Mouse (Mus musculus) yolk sac, embryonic 10.5 days (tissue): ENCODE measurements around the gene Fut1.
"Not testable (repeated sequence)": the region's sequence is repeated elsewhere in the genome, so short reads cannot be mapped to it uniquely, and the experiment has no call there.

Source experiments
- DNase-seq: peaks from one replicate; pipeline ENCODE4 v3.0.0-alpha.2; 2017; ENCODE audit warnings: low spot score

Fut1 gene

DNA sequence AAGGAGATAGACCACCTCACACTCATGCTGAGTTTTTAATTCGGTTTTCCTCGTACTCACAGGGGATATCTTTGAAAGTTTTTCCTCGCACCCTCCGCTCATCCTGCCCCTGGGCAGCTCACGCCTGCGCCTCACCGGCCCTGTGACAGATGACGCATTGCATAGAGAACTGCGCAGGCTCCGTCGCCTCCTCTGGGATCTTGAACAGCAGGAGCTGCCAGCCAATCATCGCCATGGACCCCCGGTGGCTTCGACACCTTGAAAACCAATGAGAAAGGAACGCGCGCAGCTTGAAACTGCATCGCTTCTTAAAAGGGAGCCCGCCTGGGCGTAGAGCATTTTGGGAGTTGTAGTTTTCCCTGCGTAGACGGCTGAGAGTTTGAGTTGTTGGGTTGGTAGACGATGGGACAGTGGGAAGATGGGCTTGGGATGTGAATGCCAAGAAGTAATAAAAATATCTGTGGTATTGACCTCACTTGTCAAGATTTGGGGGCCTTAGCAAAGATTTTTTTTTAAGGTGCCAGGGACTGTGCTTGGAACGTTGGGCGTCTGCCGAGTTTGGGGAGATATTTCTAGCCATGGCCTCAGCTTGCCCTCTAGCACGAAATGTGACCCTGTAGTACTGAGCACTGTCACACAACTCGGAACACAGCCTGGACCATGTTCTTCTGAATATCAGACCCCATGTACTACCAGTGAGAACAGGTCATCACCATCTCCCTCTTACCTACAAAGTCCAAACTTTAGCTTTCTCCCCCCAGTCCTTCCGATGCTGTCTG lies 21.7 kb downstream of the Fut1 start:
- peak; percentile 93 for DNase-seq

GRCm38 (mm10) chr7:45639561-45640027 lies 22.5 kb downstream of the Fut1 start, which contains the start of gene Mamstr:
Mamstr (plus strand) TSS chr7:45639977.
- no peak for DNase-seq

- DNase-seq, result no peak
Measured at GRCm38 (mm10) chr7:45640191-45640957, 23.3 kb downstream of the Fut1 start.

DNA sequence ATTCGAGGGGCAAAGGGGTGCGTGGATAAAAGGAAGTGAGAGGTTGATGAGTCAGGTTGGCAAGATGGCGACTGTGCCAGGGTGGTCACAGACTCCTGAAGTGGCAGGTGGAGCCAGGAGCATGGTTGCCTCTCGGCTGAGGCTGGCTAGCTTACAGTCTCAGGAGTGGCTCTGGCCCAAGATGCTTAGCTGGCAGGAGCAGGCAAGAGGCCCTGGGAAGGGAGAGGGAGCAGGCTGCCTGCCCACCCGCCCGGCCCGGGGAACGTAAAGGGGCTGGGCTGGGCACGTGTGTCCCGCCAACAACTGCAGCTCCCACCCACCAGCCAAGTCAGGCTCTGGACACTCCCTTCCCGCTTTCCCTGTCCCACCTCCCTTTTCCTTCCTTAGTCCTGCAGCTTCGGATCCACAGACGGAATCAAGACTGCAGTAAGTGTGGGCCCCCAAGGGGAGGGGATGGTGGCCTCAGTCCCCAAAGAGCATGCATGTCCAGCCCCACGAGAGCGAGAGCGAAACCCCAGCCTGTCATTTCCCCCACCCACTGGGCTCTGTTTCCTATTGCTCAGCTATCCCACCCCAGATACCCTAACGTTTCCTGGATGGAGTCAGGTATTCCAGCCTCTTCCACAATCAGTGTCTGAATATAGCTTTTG lies 24.4 kb downstream of the Fut1 start:
- DNase-seq, result no peak

DNA sequence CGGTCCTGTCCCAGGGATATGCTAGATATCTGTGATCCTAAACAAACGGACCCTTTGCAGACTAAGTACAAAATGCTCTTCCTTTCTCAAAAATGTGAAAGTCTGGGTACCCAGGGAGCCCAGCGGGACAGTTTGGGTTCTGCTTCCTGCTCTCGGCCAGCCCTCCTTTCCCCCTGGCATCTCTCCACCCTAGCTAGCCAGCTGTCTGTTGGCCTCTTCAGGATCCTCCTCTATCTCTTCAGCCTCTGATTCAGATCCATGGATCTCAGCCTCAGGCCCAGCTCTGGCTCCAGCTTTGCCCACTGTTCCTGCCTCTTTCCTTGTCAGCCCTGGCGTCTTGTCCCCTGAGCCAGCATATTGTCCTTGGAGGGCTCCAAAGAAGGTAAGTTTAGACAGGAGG lies 25.0 kb downstream of the Fut1 start:
- no peak for DNase-seq

DNA sequence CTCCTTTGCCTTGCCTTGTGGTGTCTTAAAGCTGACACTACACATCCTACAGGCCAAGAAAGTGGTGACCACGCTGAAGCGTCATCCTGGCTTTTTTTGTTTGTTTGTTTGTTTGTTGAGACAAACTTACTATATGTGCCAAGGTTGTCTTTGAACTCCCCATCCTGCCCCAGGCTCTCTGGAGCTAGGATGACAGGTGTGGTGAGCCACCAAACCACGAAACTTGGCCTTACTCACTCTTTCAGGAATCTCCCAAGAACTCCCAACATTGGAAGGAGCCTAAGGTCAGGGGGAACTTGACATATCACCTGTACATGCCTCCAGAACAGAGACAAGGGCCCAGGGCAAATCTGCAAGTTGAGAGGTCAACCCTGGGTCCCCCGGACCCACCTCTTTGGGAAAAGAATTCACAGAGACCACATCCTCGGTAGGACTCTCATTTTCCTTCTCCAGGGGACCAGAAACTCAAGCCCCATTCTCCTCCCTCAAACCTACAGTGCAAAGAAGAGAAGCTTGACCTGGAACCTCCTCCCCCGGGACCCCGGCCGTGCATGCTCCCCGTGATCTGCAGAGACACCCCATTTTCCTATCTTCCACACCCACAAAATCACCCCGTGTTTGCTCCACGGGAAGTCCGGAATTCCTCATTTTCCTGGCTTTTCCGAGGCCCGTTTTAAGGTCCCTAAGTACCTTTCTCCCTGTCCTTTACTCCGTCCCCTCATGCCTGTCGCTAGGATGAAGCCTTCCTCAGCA lies 25.6 kb downstream of the Fut1 start:
- no peak for DNase-seq

DNA sequence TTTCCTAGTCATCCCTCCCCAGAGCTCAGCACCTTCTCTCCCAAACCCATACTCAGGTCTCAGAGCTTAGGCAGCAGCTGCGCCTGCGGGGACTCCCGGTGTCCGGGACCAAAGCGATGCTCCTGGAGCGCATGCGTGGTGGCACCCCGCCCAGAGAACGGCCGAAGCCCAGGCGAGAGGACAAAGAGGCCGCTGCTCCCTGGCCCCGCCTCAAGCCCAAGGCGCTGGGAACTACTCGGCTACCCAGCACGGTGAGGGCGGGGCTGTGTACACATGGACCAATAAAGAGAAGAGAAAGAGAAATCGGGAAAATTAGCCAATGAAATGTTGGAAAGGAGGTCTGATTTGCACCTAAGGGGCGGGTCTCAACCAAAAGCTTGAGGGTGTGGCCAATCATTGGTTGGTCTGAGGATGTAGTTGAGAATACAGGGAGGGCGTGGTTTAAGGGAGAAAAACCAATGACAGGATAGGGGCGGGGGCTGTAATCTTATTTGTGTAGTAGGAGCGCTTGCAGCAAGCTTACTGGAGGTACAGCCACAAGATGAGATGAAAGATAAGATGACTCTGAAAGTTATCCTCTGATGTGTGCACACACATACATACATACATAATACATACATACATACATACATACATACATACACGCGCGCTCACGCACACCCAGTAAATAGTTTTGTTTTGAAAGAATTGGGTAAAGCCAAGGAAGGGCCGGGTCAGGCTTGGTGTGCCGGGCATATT lies 26.5 kb downstream of the Fut1 start:
- DNase-seq, result peak; percentile 96

- DNase-seq, result peak; percentile 48
Measured at GRCm38 (mm10) chr7:45644183-45644582, 27.1 kb downstream of the Fut1 start.

GRCm38 (mm10) chr7:45644872-45645590 lies 27.9 kb downstream of the Fut1 start:
- no peak for DNase-seq

GRCm38 (mm10) chr7:45645591-45645971 lies 28.5 kb downstream of the Fut1 start:
- DNase-seq, result no peak

GRCm38 (mm10) chr7:45646671-45647070 lies 29.6 kb downstream of the Fut1 start:
- no peak for DNase-seq

- no peak for DNase-seq
Measured at GRCm38 (mm10) chr7:45649351-45649750, 32.3 kb downstream of the Fut1 start.

- not testable (repeated sequence) for DNase-seq
Measured at GRCm38 (mm10) chr7:45650484-45650883, 33.4 kb downstream of the Fut1 start.

DNA sequence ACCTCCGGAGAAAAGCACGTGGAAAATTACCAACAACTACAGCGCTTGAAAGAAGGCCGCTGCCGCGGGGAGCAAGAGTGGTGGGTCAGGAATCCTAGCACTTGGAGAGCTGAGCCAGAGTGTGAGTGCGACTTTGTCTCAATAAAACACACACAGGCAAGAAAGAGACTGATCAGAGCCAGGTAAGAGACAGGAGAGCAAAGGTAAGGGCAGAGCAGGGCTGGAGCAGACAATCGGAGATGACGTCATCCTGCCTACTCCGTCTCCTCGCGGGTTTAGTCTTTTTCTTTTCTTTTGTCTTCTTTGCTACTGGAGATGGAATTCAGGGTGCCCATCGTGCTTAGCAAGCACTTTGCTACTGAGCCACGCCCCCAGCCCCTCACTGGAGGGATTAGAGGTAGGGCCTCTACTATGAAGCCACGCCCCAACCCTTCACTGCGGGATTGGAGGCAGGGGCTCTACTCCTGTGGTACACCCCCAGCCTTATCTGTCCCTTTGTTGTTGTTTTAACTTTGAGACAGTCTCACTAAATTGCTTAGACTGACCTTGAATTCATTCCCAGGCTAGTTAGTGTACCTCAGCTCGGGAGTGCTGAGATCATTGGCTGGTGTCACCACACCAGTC lies 37.4 kb downstream of the Fut1 start:
- peak; percentile 40 for DNase-seq

GRCm38 (mm10) chr7:45660746-45661478 lies 43.8 kb downstream of the Fut1 start:
- DNase-seq, result no peak

- DNase-seq, result not testable (repeated sequence)
Measured at GRCm38 (mm10) chr7:45661702-45662101, 44.6 kb downstream of the Fut1 start.

GRCm38 (mm10) chr7:45665303-45666138 lies 48.4 kb downstream of the Fut1 start:
- DNase-seq, result no peak

DNA sequence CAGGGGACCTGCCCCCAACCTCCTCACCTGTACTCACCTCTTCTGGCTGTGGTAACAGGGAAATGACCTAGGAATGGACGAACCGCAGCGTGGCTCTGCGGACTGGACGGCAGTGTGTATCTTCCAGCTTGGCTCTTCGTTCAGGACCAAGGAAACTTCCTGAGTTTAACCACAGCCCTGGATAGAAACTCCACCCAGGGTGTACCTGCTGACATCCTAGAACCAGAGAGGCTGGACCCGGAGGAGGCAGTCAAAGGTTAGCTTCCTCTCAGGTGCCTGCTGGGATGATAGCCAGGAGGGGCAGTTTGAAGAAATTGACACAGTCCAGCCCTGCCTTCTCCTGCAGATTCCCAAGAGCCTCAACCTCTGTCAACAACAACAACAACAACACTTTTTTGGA lies 49.1 kb downstream of the Fut1 start, which contains the start of gene Fut2:
Gene Fut2, minus strand, starts transcription at position 234 of the 400 bp plus-strand sequence.
- no peak for DNase-seq
